Mouse (Mus musculus): ENCODE data around the gene Ulk4.

GRCm38 (mm10) chr9:121132549-121132948 is 144.4 kb downstream of the Ulk4 start:
- TF ChIP-seq CTCF (IDR thresholded peaks at IDR 0.05; ENCODE audit: borderline replicate concordance, insufficient read depth, low read length) (no peak), POLR2A (IDR thresholded peaks at IDR 0.05; ENCODE audit: low read depth, low read length) (no peak)
